Mouse (Mus musculus) myocyte (in vitro differentiated cells): ENCODE results near the gene Olfr1047.
"Not testable (repeated sequence)": the region's sequence is repeated elsewhere in the genome, so short reads cannot be mapped to it uniquely, and the experiment has no call there.

ENCODE experiments used
- CEBPB ChIP-seq: IDR thresholded peaks from 2 replicates; pipeline ENCODE4 v1.6.1; 2011; ENCODE audit warnings: mild to moderate bottlenecking, moderate library complexity; ENCODE audit not compliant: poor library complexity, insufficient read depth, severe bottlenecking
- E2F4 ChIP-seq: IDR thresholded peaks from one replicate; pipeline ENCODE4 v1.6.1; 2011; ENCODE audit warnings: mild to moderate bottlenecking, control low read depth, moderate library complexity; ENCODE audit not compliant: insufficient read depth
- MAX ChIP-seq: IDR thresholded peaks from one replicate; pipeline ENCODE4 v1.6.1; 2011; ENCODE audit warnings: low read depth, mild to moderate bottlenecking, control low read depth
- MYOD1 ChIP-seq, 3 experiments: IDR thresholded peaks; one replicate each; pipeline ENCODE4 v1.6.1; 2011; ENCODE audit warnings: control low read depth in 2 of 3, low read depth in 2 of 3, mild to moderate bottlenecking in 2 of 3, moderate library complexity in 1 of 3; ENCODE audit not compliant: insufficient read length in 2 of 3, control insufficient read depth in 1 of 3
- MYOG ChIP-seq, 3 experiments: IDR thresholded peaks; one replicate each; pipeline ENCODE4 v1.6.1; 2011; ENCODE audit warnings: control low read depth in 2 of 3, low read depth in 2 of 3, mild to moderate bottlenecking in 2 of 3; ENCODE audit not compliant: insufficient read length in 2 of 3, control insufficient read depth in 1 of 3, insufficient read depth in 1 of 3
- POLR2A ChIP-seq: IDR thresholded peaks from one replicate; pipeline ENCODE4 v1.6.1; 2011; ENCODE audit warnings: low read depth, mild to moderate bottlenecking, control low read depth, moderate library complexity; ENCODE audit not compliant: insufficient read length
- POLR2AphosphoS2 ChIP-seq: IDR thresholded peaks from one replicate; pipeline ENCODE4 v1.6.1; 2011; ENCODE audit warnings: low read depth, control low read depth; ENCODE audit not compliant: insufficient read length
- SRF ChIP-seq: IDR thresholded peaks from one replicate; pipeline ENCODE4 v1.6.1; 2011; ENCODE audit warnings: low read depth; ENCODE audit not compliant: control insufficient read depth, insufficient read length
- TCF12 ChIP-seq: IDR thresholded peaks from one replicate; pipeline ENCODE4 v1.6.1; 2011; ENCODE audit warnings: mild to moderate bottlenecking, control low read depth; ENCODE audit not compliant: poor library complexity, insufficient read depth, severe bottlenecking
- TCF3 ChIP-seq: IDR thresholded peaks from one replicate; pipeline ENCODE4 v1.6.1; 2011; ENCODE audit warnings: low read depth, control low read depth; ENCODE audit not compliant: insufficient read length
- USF1 ChIP-seq: IDR thresholded peaks from one replicate; pipeline ENCODE4 v1.6.1; 2011; ENCODE audit warnings: low read depth, mild to moderate bottlenecking, control low read depth, moderate library complexity

DNA sequence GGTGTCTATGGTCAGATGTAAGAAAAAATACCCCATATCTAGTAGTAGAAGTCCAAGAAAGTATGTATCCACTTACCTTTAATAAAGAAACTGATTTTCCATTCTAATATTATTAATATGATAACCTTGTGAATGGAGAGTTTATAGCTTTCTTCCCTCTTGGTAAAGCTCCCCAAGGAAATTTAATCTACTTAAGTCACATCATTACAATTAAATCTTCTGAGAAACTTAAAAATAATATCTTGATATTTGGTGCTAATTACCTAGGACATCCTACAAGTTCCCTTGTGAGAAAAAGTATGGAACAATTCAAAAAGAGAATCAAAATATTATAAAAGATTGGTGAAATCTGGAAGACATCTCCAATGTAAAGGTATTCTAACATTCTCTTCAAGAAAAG, 27.0 kb upstream of the Olfr1047 start, which contains the start of gene Olfr1049:
- TF ChIP-seq CEBPB; E2F4; MAX; POLR2A; MYOG (IDR thresholded peaks at IDR 0.05; ENCODE audit: control insufficient read depth in 1 of 3, insufficient read depth in 1 of 3, insufficient read length in 2 of 3, low read depth in 2 of 3); MYOD1 (IDR thresholded peaks at IDR 0.05; ENCODE audit: control insufficient read depth in 1 of 3, insufficient read length in 2 of 3, low read depth in 2 of 3); TCF12; TCF3; POLR2AphosphoS2; USF1; SRF: not testable (repeated sequence)
